Mouse (Mus musculus): Measurements from ENCODE around the gene Ankrd33b.

DNA sequence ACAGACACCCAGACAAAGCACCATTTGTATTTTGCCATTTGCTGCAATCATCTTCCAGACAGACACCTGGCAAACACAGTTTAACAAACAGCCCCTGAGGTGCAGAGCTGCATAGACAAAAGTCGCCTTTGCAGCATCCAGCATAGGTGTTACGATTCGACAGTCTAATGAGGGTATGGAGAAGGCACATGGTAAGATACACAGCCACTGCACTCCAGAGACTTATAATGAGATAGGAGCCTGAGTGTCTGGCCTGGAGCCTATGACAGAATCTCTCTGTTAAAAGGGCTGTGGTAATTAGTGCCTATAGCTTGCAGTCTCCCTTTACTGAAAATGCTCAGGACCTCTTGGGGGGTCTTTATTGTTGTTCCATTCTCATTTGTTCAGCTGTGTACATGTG, 116.8 kb downstream of the Ankrd33b start:
- TF ChIP-seq MAX (IDR thresholded peaks at IDR 0.05), result no peak
- TF ChIP-seq CTCF (IDR thresholded peaks at IDR 0.05; ENCODE audit: control insufficient read depth, insufficient read depth, insufficient read length), result no peak
- no peak for TF ChIP-seq FOSL1 (IDR thresholded peaks at IDR 0.05; ENCODE audit: insufficient read depth, low read length, poor library complexity, severe bottlenecking)
